Mouse (Mus musculus): Measurements from ENCODE around the gene Rtf2. TPM values are rescaled to one million over a fixed set of nuclear protein-coding genes. Genes with fewer than 3 reads are reported as not detected.
A peak's percentile ranks its signal among the peaks of the same experiment; 100 is the strongest.

The Rtf2 gene
- polyA plus RNA-seq, 1 experiment = 49.8 TPM

- H3K36me3 ChIP-seq (ENCODE audit: control insufficient read depth, insufficient read depth) = no peaks in the 10 kb centered on the region
- no peak overlapping the region for H3ac ChIP-seq (ENCODE audit: control insufficient read depth, insufficient read length)
- H3K27me3 ChIP-seq (ENCODE audit: control insufficient read depth, insufficient read depth, insufficient read length) = peaks cover 24% of the 10 kb centered on the region
- no peak overlapping the region for H3K4me3 ChIP-seq
- H3K4me2 ChIP-seq (ENCODE audit: low read depth) = no peak overlapping the region
- no peak for TF ChIP-seq MAX (IDR thresholded peaks at IDR 0.05; ENCODE audit: low read depth)
- TF ChIP-seq E2F4 (IDR thresholded peaks at IDR 0.05; ENCODE audit: insufficient read depth) = no peak
- no peak for TF ChIP-seq REST (IDR thresholded peaks at IDR 0.05; ENCODE audit: insufficient read depth, insufficient read length)
- no peak for TF ChIP-seq MYOG (IDR thresholded peaks at IDR 0.05; ENCODE audit: control insufficient read depth in 1 of 3, insufficient read depth in 1 of 3, insufficient read length in 2 of 3, low read depth in 2 of 3)
- TF ChIP-seq POLR2A (IDR thresholded peaks at IDR 0.05; ENCODE audit: insufficient read length, low read depth) = no peak
- no peak for TF ChIP-seq TCF3 (IDR thresholded peaks at IDR 0.05; ENCODE audit: insufficient read length, low read depth)
- no peak for TF ChIP-seq USF1 (IDR thresholded peaks at IDR 0.05; ENCODE audit: low read depth)
- no peak for TF ChIP-seq POLR2AphosphoS2 (IDR thresholded peaks at IDR 0.05; ENCODE audit: insufficient read length, low read depth)
- no peak for TF ChIP-seq SRF (IDR thresholded peaks at IDR 0.05; ENCODE audit: control insufficient read depth, insufficient read length, low read depth)
- no peak for TF ChIP-seq MYOD1 (IDR thresholded peaks at IDR 0.05; ENCODE audit: control insufficient read depth in 1 of 3, insufficient read length in 2 of 3, low read depth in 2 of 3)
- TF ChIP-seq CEBPB (IDR thresholded peaks at IDR 0.05; ENCODE audit: insufficient read depth, poor library complexity, severe bottlenecking) = no peak
- TF ChIP-seq TCF12 (IDR thresholded peaks at IDR 0.05; ENCODE audit: insufficient read depth, poor library complexity, severe bottlenecking) = no peak
- no peaks in the 10 kb centered on the region for H3K79me2 ChIP-seq (ENCODE audit: control insufficient read depth, insufficient read depth)
These were observed 45.7 kb upstream of the Rtf2 start for GRCm38 (mm10) chr2:172394671-172395070.

DNA sequence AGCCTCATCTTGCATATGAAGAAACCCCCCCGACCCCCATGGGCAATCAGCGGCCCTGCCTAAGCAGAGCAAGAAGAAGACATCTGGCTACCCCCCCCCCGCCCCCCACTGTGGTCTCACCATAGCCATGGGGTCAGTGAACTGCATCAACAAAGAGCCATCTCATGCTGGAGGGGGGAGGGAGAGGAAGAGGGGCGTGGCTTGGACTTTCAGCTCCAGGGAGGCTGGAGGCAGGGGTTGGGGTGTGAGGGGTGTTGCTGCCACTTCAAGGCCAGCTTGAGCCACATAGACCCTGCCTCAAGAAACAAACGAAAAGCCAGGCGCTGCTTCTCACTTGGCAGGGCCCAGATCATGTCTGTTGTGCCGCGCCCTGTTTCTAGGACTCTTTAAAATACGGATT lies 44.4 kb upstream of the Rtf2 start:
- H3K27me3 ChIP-seq (ENCODE audit: control insufficient read depth, insufficient read depth, insufficient read length) = peaks cover 32% of the 10 kb centered on the region
- H3ac ChIP-seq (ENCODE audit: control insufficient read depth, insufficient read length) = no peak overlapping the region
- no peaks in the 10 kb centered on the region for H3K36me3 ChIP-seq (ENCODE audit: control insufficient read depth, insufficient read depth)
- H3K4me3 ChIP-seq = no peak overlapping the region
- H3K4me2 ChIP-seq (ENCODE audit: low read depth) = no peak overlapping the region
- H3K79me2 ChIP-seq (ENCODE audit: control insufficient read depth, insufficient read depth) = no peaks in the 10 kb centered on the region
- no peak for TF ChIP-seq CEBPB (IDR thresholded peaks at IDR 0.05; ENCODE audit: insufficient read depth, poor library complexity, severe bottlenecking)
- TF ChIP-seq TCF12 (IDR thresholded peaks at IDR 0.05; ENCODE audit: insufficient read depth, poor library complexity, severe bottlenecking) = no peak
- TF ChIP-seq USF1 (IDR thresholded peaks at IDR 0.05; ENCODE audit: low read depth) = no peak
- no peak for TF ChIP-seq MYOD1 (IDR thresholded peaks at IDR 0.05; ENCODE audit: control insufficient read depth in 1 of 3, insufficient read length in 2 of 3, low read depth in 2 of 3)
- TF ChIP-seq TCF3 (IDR thresholded peaks at IDR 0.05; ENCODE audit: insufficient read length, low read depth) = no peak
- TF ChIP-seq SRF (IDR thresholded peaks at IDR 0.05; ENCODE audit: control insufficient read depth, insufficient read length, low read depth) = no peak
- no peak for TF ChIP-seq MAX (IDR thresholded peaks at IDR 0.05; ENCODE audit: low read depth)
- no peak for TF ChIP-seq MYOG (IDR thresholded peaks at IDR 0.05; ENCODE audit: control insufficient read depth in 1 of 3, insufficient read depth in 1 of 3, insufficient read length in 2 of 3, low read depth in 2 of 3)
- TF ChIP-seq REST (IDR thresholded peaks at IDR 0.05; ENCODE audit: insufficient read depth, insufficient read length) = no peak
- no peak for TF ChIP-seq E2F4 (IDR thresholded peaks at IDR 0.05; ENCODE audit: insufficient read depth)
- no peak for TF ChIP-seq POLR2A (IDR thresholded peaks at IDR 0.05; ENCODE audit: insufficient read length, low read depth)
- TF ChIP-seq POLR2AphosphoS2 (IDR thresholded peaks at IDR 0.05; ENCODE audit: insufficient read length, low read depth) = no peak

DNA sequence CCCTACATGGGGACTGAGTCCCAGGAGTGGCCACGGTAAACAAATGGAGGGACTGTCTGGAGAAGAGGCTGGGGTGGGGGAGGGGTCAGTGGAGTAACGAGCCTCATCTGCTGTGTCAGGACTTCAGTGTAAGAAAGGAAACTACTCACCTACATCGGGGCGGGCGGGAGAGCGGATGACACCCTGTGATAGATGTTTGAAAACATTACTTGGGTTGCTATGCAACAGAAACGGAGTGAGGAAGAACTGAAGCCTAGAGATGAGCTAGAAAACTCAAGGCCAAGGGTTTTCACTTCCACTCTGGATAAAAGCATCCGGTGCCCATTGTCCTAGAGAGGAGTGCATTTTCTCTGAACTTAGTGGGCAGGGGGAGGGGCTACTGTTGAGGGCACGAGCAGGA lies 40.5 kb upstream of the Rtf2 start:
- Histone ChIP-seq H3K36me3 (ENCODE audit: control insufficient read depth, insufficient read depth) (no peaks in the 10 kb centered on the region), H3K4me3 (no peak overlapping the region), H3K27me3 (ENCODE audit: control insufficient read depth, insufficient read depth, insufficient read length) (peaks cover 32% of the 10 kb centered on the region), H3K79me2 (ENCODE audit: control insufficient read depth, insufficient read depth) (no peaks in the 10 kb centered on the region), H3ac (ENCODE audit: control insufficient read depth, insufficient read length) (no peak overlapping the region), H3K4me2 (ENCODE audit: low read depth) (no peak overlapping the region)
- no peak for TF ChIP-seq TCF12 (IDR thresholded peaks at IDR 0.05; ENCODE audit: insufficient read depth, poor library complexity, severe bottlenecking)
- TF ChIP-seq REST (IDR thresholded peaks at IDR 0.05; ENCODE audit: insufficient read depth, insufficient read length) = no peak
- TF ChIP-seq POLR2A (IDR thresholded peaks at IDR 0.05; ENCODE audit: insufficient read length, low read depth) = no peak
- TF ChIP-seq SRF (IDR thresholded peaks at IDR 0.05; ENCODE audit: control insufficient read depth, insufficient read length, low read depth) = no peak
- TF ChIP-seq USF1 (IDR thresholded peaks at IDR 0.05; ENCODE audit: low read depth) = no peak
- no peak for TF ChIP-seq POLR2AphosphoS2 (IDR thresholded peaks at IDR 0.05; ENCODE audit: insufficient read length, low read depth)
- no peak for TF ChIP-seq TCF3 (IDR thresholded peaks at IDR 0.05; ENCODE audit: insufficient read length, low read depth)

- Histone ChIP-seq H3K4me3 (no peak overlapping the region), H3K79me2 (ENCODE audit: control insufficient read depth, insufficient read depth) (no peaks in the 10 kb centered on the region), H3K36me3 (ENCODE audit: control insufficient read depth, insufficient read depth) (no peaks in the 10 kb centered on the region), H3K27me3 (ENCODE audit: control insufficient read depth, insufficient read depth, insufficient read length) (peaks cover 32% of the 10 kb centered on the region), H3K4me2 (ENCODE audit: low read depth) (no peak overlapping the region), H3ac (ENCODE audit: control insufficient read depth, insufficient read length) (no peak overlapping the region)
- TF ChIP-seq MYOG (IDR thresholded peaks at IDR 0.05; ENCODE audit: control insufficient read depth in 1 of 3, insufficient read depth in 1 of 3, insufficient read length in 2 of 3, low read depth in 2 of 3) = peak in 1 of 3 experiments; percentile 36
- no peak for TF ChIP-seq E2F4 (IDR thresholded peaks at IDR 0.05; ENCODE audit: insufficient read depth)
- peak in 1 of 3 experiments; percentile 32 for TF ChIP-seq MYOD1 (IDR thresholded peaks at IDR 0.05; ENCODE audit: control insufficient read depth in 1 of 3, insufficient read length in 2 of 3, low read depth in 2 of 3)
These were observed 39.1 kb upstream of the Rtf2 start for GRCm38 (mm10) chr2:172401116-172401825.

DNA sequence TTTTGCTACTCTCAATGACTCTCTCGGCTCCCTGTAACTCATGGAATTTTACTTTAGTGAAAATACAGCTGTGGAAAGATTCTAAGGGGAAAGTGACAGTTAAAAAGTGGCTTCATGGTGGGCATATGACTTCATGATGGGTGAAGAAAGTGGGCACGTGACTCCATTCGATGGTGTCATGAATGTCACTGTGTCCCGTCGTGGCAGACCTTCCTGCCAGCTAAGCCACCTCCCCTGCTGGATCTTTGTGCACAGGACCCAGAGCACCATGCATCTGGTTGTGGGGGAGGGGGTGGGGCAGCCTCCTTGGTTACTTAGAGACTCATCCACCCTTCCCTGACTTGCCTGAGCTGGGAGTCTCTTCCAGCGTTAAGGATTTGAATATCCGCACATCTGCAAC lies 36.1 kb upstream of the Rtf2 start:
- no peaks in the 10 kb centered on the region for H3K36me3 ChIP-seq (ENCODE audit: control insufficient read depth, insufficient read depth)
- peaks cover 11% of the 10 kb centered on the region for H3K27me3 ChIP-seq (ENCODE audit: control insufficient read depth, insufficient read depth, insufficient read length)
- H3K79me2 ChIP-seq (ENCODE audit: control insufficient read depth, insufficient read depth) = no peaks in the 10 kb centered on the region
- H3K4me2 ChIP-seq (ENCODE audit: low read depth) = no peak overlapping the region
- no peak overlapping the region for H3K4me3 ChIP-seq
- TF ChIP-seq TCF3 (IDR thresholded peaks at IDR 0.05; ENCODE audit: insufficient read length, low read depth) = no peak
- no peak for TF ChIP-seq POLR2A (IDR thresholded peaks at IDR 0.05; ENCODE audit: insufficient read length, low read depth)
- no peak for TF ChIP-seq USF1 (IDR thresholded peaks at IDR 0.05; ENCODE audit: low read depth)
- TF ChIP-seq MYOG (IDR thresholded peaks at IDR 0.05; ENCODE audit: control insufficient read depth in 1 of 3, insufficient read depth in 1 of 3, insufficient read length in 2 of 3, low read depth in 2 of 3) = no peak
- no peak for TF ChIP-seq MAX (IDR thresholded peaks at IDR 0.05; ENCODE audit: low read depth)
- TF ChIP-seq REST (IDR thresholded peaks at IDR 0.05; ENCODE audit: insufficient read depth, insufficient read length) = no peak
- no peak for TF ChIP-seq E2F4 (IDR thresholded peaks at IDR 0.05; ENCODE audit: insufficient read depth)
- no peak for TF ChIP-seq CEBPB (IDR thresholded peaks at IDR 0.05; ENCODE audit: insufficient read depth, poor library complexity, severe bottlenecking)
- no peak for TF ChIP-seq TCF12 (IDR thresholded peaks at IDR 0.05; ENCODE audit: insufficient read depth, poor library complexity, severe bottlenecking)
- H3ac ChIP-seq (ENCODE audit: control insufficient read depth, insufficient read length) = no peak overlapping the region

Data from myocyte (in vitro differentiated cells).